Mouse (Mus musculus): ENCODE data around the gene Socs1. TPM values are rescaled to one million over a fixed set of nuclear protein-coding genes. Genes with fewer than 3 reads are reported as not detected.

Gene Socs1
- polyA plus RNA-seq, 1 experiment from 2014 or later = 8.4 TPM

GRCm38 (mm10) chr16:10781862-10782371 lies 3.4 kb downstream of the Socs1 start:
- Histone ChIP-seq H3K4me3 (ENCODE audit: low read depth, low read length) (no peak overlapping the region), H3K36me3 (ENCODE audit: control insufficient read depth, insufficient read depth, low read length) (no peaks in the 10 kb centered on the region), H3K4me1 (replicated peaks; ENCODE audit: control insufficient read depth, insufficient read depth) (peaks cover 15% of the 10 kb centered on the region), H3K9me3 (ENCODE audit: control insufficient read depth, low read length) (no peaks in the 10 kb centered on the region), H3K4me2 (replicated peaks; ENCODE audit: low read depth) (no peak overlapping the region; the same call in none of the 2 replicates), H3K9ac (ENCODE audit: low read length) (no peak overlapping the region), H3K27ac (replicated peaks) (no peak overlapping the region), H3K27me3 (ENCODE audit: control insufficient read depth, insufficient read depth, low read length) (no peaks in the 10 kb centered on the region)
- TF ChIP-seq EP300 (optimal IDR thresholded peaks at IDR 0.05) = no peak
- TF ChIP-seq CTCF (IDR thresholded peaks at IDR 0.05; ENCODE audit: low read depth) = no peak
- ATAC-seq (ENCODE audit: low FRiP score, low TSS enrichment) = no peak
- DNase-seq (ENCODE audit: low spot score) = no peak
- WGBS = 44% methylated on average over 9 of the region's 9 CpGs

- H3K27ac ChIP-seq (replicated peaks) = 0 out of 2 replicates have a peak overlapping the region, but pooled peaks have one; percentile 24
Observed at GRCm38 (mm10) chr16:10780631-10781120, 4.7 kb downstream of the Socs1 start.

GRCm38 (mm10) chr16:10777579-10778160 lies 7.7 kb downstream of the Socs1 start:
- Histone ChIP-seq H3K9ac (ENCODE audit: low read length) (no peak overlapping the region), H3K4me2 (replicated peaks; ENCODE audit: low read depth) (no peak overlapping the region), H3K4me1 (replicated peaks; ENCODE audit: control insufficient read depth, insufficient read depth) (peaks cover 8% of the 10 kb centered on the region; the same call in 1 of the 2 replicates), H3K36me3 (ENCODE audit: control insufficient read depth, insufficient read depth, low read length) (no peaks in the 10 kb centered on the region), H3K27me3 (ENCODE audit: control insufficient read depth, insufficient read depth, low read length) (no peaks in the 10 kb centered on the region), H3K4me3 (ENCODE audit: low read depth, low read length) (no peak overlapping the region), H3K27ac (replicated peaks) (no peak overlapping the region), H3K9me3 (ENCODE audit: control insufficient read depth, low read length) (no peaks in the 10 kb centered on the region)
- ATAC-seq (ENCODE audit: low FRiP score, low TSS enrichment) = no peak
- DNase-seq (ENCODE audit: low spot score) = no peak
- 59% methylated on average over 5 of the region's 5 CpGs for WGBS
- TF ChIP-seq CTCF (IDR thresholded peaks at IDR 0.05; ENCODE audit: low read depth) (no peak), EP300 (optimal IDR thresholded peaks at IDR 0.05) (no peak)

More at GRCm38 (mm10) chr16:10780631-10781120, 4.7 kb downstream of the Socs1 start:
- Histone ChIP-seq H3K4me1 (replicated peaks; ENCODE audit: control insufficient read depth, insufficient read depth) (peaks cover 11% of the 10 kb centered on the region; the same call in 1 of the 2 replicates), H3K4me3 (ENCODE audit: low read depth, low read length) (no peak overlapping the region), H3K9ac (ENCODE audit: low read length) (0 out of 2 replicates have a peak overlapping the region, but pooled peaks have one; percentile 4), H3K27me3 (ENCODE audit: control insufficient read depth, insufficient read depth, low read length) (no peaks in the 10 kb centered on the region), H3K36me3 (ENCODE audit: control insufficient read depth, insufficient read depth, low read length) (no peaks in the 10 kb centered on the region), H3K4me2 (replicated peaks; ENCODE audit: low read depth) (no peak overlapping the region), H3K9me3 (ENCODE audit: control insufficient read depth, low read length) (no peaks in the 10 kb centered on the region)
- WGBS = 54% methylated on average over 5 of the region's 5 CpGs
- TF ChIP-seq CTCF (IDR thresholded peaks at IDR 0.05; ENCODE audit: low read depth) = no peak
- no peak for TF ChIP-seq EP300 (optimal IDR thresholded peaks at IDR 0.05)
- no peak for ATAC-seq (ENCODE audit: low FRiP score, low TSS enrichment)
- DNase-seq (ENCODE audit: low spot score) = no peak

- Histone ChIP-seq H3K9me3 (ENCODE audit: control insufficient read depth, low read length) (no peaks in the 10 kb centered on the region), H3K4me2 (replicated peaks; ENCODE audit: low read depth) (no peak overlapping the region), H3K27ac (replicated peaks) (no peak overlapping the region), H3K9ac (ENCODE audit: low read length) (no peak overlapping the region), H3K27me3 (ENCODE audit: control insufficient read depth, insufficient read depth, low read length) (no peaks in the 10 kb centered on the region), H3K36me3 (ENCODE audit: control insufficient read depth, insufficient read depth, low read length) (no peaks in the 10 kb centered on the region), H3K4me3 (ENCODE audit: low read depth, low read length) (no peak overlapping the region), H3K4me1 (replicated peaks; ENCODE audit: control insufficient read depth, insufficient read depth) (no peaks in the 10 kb centered on the region; the same call in 1 of the 2 replicates)
- no peak for ATAC-seq (ENCODE audit: low FRiP score, low TSS enrichment)
- no peak for DNase-seq (ENCODE audit: low spot score)
- 35% methylated on average over 7 of the region's 7 CpGs for WGBS
- TF ChIP-seq EP300 (optimal IDR thresholded peaks at IDR 0.05) = no peak
- TF ChIP-seq CTCF (IDR thresholded peaks at IDR 0.05; ENCODE audit: low read depth) = no peak
Observed at GRCm38 (mm10) chr16:10776322-10776721, 9.0 kb downstream of the Socs1 start.

GRCm38 (mm10) chr16:10774726-10775125 lies 10.6 kb downstream of the Socs1 start:
- WGBS = 69% methylated on average over 4 of the region's 4 CpGs
- no peak overlapping the region for H3K4me3 ChIP-seq (ENCODE audit: low read depth, low read length)
- H3K4me2 ChIP-seq (replicated peaks; ENCODE audit: low read depth) = no peak overlapping the region
- no peaks in the 10 kb centered on the region for H3K9me3 ChIP-seq (ENCODE audit: control insufficient read depth, low read length)
- H3K27ac ChIP-seq (replicated peaks) = no peak overlapping the region
- H3K36me3 ChIP-seq (ENCODE audit: control insufficient read depth, insufficient read depth, low read length) = no peaks in the 10 kb centered on the region
- DNase-seq (ENCODE audit: low spot score) = no peak
- no peak for TF ChIP-seq EP300 (optimal IDR thresholded peaks at IDR 0.05)
- TF ChIP-seq CTCF (IDR thresholded peaks at IDR 0.05; ENCODE audit: low read depth) = no peak
- no peaks in the 10 kb centered on the region for H3K4me1 ChIP-seq (replicated peaks; ENCODE audit: control insufficient read depth, insufficient read depth)
- no peak for ATAC-seq (ENCODE audit: low FRiP score, low TSS enrichment)
- no peak overlapping the region for H3K9ac ChIP-seq (ENCODE audit: low read length)
- no peaks in the 10 kb centered on the region for H3K27me3 ChIP-seq (ENCODE audit: control insufficient read depth, insufficient read depth, low read length)

GRCm38 (mm10) chr16:10773543-10773942 lies 11.8 kb downstream of the Socs1 start:
- WGBS = 80% methylated on average over 8 of the region's 8 CpGs

More at GRCm38 (mm10) chr16:10773543-10773942, 11.8 kb downstream of the Socs1 start:
- no peak overlapping the region for H3K4me2 ChIP-seq (replicated peaks; ENCODE audit: low read depth)
- H3K4me3 ChIP-seq (ENCODE audit: low read depth, low read length) = no peak overlapping the region
- ATAC-seq (ENCODE audit: low FRiP score, low TSS enrichment) = no peak
- H3K9me3 ChIP-seq (ENCODE audit: control insufficient read depth, low read length) = no peaks in the 10 kb centered on the region
- no peaks in the 10 kb centered on the region for H3K27me3 ChIP-seq (ENCODE audit: control insufficient read depth, insufficient read depth, low read length)
- no peak overlapping the region for H3K27ac ChIP-seq (replicated peaks)
- no peak overlapping the region for H3K9ac ChIP-seq (ENCODE audit: low read length)
- TF ChIP-seq EP300 (optimal IDR thresholded peaks at IDR 0.05) = no peak
- TF ChIP-seq CTCF (IDR thresholded peaks at IDR 0.05; ENCODE audit: low read depth) = no peak
- H3K4me1 ChIP-seq (replicated peaks; ENCODE audit: control insufficient read depth, insufficient read depth) = no peaks in the 10 kb centered on the region
- no peaks in the 10 kb centered on the region for H3K36me3 ChIP-seq (ENCODE audit: control insufficient read depth, insufficient read depth, low read length)
- no peak for DNase-seq (ENCODE audit: low spot score)
